ENCODE assay signal across 7 mouse cellular contexts in the genomic region with DNA sequence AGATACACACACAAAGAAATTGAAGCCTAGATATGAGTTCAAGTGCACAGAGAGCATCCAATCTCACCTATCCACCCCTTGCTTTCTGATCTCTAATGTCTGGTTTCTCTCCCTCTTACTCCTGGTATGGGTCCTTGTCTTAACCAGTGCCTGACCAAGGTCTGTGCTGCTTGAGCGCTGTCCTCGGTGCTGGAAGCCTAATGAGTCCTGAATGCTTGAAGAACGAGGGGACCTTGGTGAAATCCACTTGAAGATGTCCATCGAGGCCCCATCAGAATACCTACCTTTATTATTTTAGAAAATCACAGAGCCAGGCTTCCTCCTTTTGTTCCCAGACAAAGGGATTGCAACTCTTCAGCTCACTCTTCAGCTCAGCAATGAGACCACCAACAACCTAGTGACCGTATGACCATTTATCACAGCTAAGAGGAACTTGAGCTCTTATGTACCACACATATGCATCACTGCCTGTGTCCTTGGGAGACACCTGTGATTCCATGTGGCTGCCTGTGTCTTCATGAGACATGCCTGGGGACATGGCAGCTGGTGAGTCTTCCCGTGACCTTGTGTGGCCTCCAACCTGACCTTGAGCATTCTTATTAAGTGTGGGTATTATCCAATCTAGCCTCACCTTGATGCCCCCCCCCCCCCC. TPM values are rescaled to one million over a fixed set of nuclear protein-coding genes. Genes with fewer than 3 reads are reported as not detected.
DNase-seq lines count a peak whose midpoint lies in the region; ATAC-seq lines count a peak whose summit lies in the region.

No protein-coding gene starts in this region.

- H3K27me3 ChIP-seq in hindbrain, embryonic 12.5 days, result no peaks in the 10 kb centered on the region
- no peaks in the 10 kb centered on the region for H3K27me3 ChIP-seq in midbrain, embryonic 14.5 days (ENCODE audit: control insufficient read depth, insufficient read depth, low read length)

- H3K4me1 ChIP-seq in hindbrain, embryonic 12.5 days, result peaks cover 19% of the 10 kb centered on the region
- H3K4me1 ChIP-seq in midbrain, embryonic 14.5 days (ENCODE audit: control insufficient read depth, insufficient read depth, low read length), result peaks cover 32% of the 10 kb centered on the region

- H3K27ac ChIP-seq in hindbrain, embryonic 12.5 days, result peak overlapping the region; percentile 89
- peak overlapping the region; percentile 93 for H3K27ac ChIP-seq in midbrain, embryonic 14.5 days (replicated peaks; ENCODE audit: low read depth, low read length)

- peak; percentile 43 for DNase-seq in lung, postnatal 10 days
- DNase-seq in lung, postnatal 25 days (ENCODE audit: low spot score), result no peak
- peak; percentile 77 for DNase-seq in embryo, embryonic 10.5 days (ENCODE audit: low spot score)
- DNase-seq in midbrain, embryonic 14.5 days, result peak; percentile 57
- no peak for DNase-seq in left cerebral cortex, adult 11 months (ENCODE audit: low spot score)
- DNase-seq in urinary bladder, postnatal 10 days (ENCODE audit: low spot score), result no peak

- 20% methylated on average over 6 of the region's 6 CpGs for WGBS in hindbrain, embryonic 12.5 days
- 19% methylated on average over 6 of the region's 6 CpGs for WGBS in midbrain, embryonic 14.5 days

- ATAC-seq in hindbrain, embryonic 12.5 days (ENCODE audit: low FRiP score), result peak; percentile 43; the same call in 1 of the 2 replicates
- ATAC-seq in midbrain, embryonic 14.5 days (ENCODE audit: low FRiP score, low TSS enrichment), result peak; percentile 18; the same call in 1 of the 2 replicates

- peak overlapping the region; percentile 70 for H3K4me3 ChIP-seq in hindbrain, embryonic 12.5 days
- H3K4me3 ChIP-seq in midbrain, embryonic 14.5 days (replicated peaks; ENCODE audit: low read depth, low read length), result peak overlapping the region; percentile 66

- peak overlapping the region; percentile 81 for H3K9ac ChIP-seq in hindbrain, embryonic 12.5 days
- H3K9ac ChIP-seq in midbrain, embryonic 14.5 days (replicated peaks; ENCODE audit: low read length), result peak overlapping the region; percentile 89

- H3K36me3 ChIP-seq in hindbrain, embryonic 12.5 days, result no peaks in the 10 kb centered on the region
- no peaks in the 10 kb centered on the region for H3K36me3 ChIP-seq in midbrain, embryonic 14.5 days (ENCODE audit: control insufficient read depth, insufficient read depth, low read length)

- peak overlapping the region; percentile 73 for H3K4me2 ChIP-seq in hindbrain, embryonic 12.5 days (replicated peaks)
- H3K4me2 ChIP-seq in midbrain, embryonic 14.5 days (ENCODE audit: low read length), result peak overlapping the region; percentile 85

- H3K9me3 ChIP-seq in hindbrain, embryonic 12.5 days (replicated peaks), result peaks cover 5% of the 10 kb centered on the region; the same call in 1 of the 2 replicates
- H3K9me3 ChIP-seq in midbrain, embryonic 14.5 days (ENCODE audit: control insufficient read depth, low read length), result no peaks in the 10 kb centered on the region

RNA-seq across cellular contexts. Expression of gene Acsl6, which starts 0.4 kb away (rescaled TPM):
- 23.4 and 30.0 TPM in 2 replicates for polyA plus RNA-seq in hindbrain, embryonic 12.5 days (2016; fragmentation: Nextera tagmentation; extraction: Ambion mirVana)
- 38.4 and 40.9 TPM in 2 replicates for polyA plus RNA-seq in midbrain, embryonic 14.5 days (2014; fragmentation: Nextera tagmentation; extraction: Ambion mirVana)

RNA-seq across cellular contexts. Expression of gene Il3, which starts 36.1 kb away (rescaled TPM):
- polyA plus RNA-seq in hindbrain, embryonic 12.5 days (2016; fragmentation: Nextera tagmentation; extraction: Ambion mirVana), result not detected in 2 replicates
- polyA plus RNA-seq in midbrain, embryonic 14.5 days (2014; fragmentation: Nextera tagmentation; extraction: Ambion mirVana), result not detected in 2 replicates

RNA-seq across cellular contexts. Expression of gene Csf2, which starts 53.7 kb away (rescaled TPM):
- not detected in 2 replicates for polyA plus RNA-seq in hindbrain, embryonic 12.5 days (2016; fragmentation: Nextera tagmentation; extraction: Ambion mirVana)
- not detected in 2 replicates for polyA plus RNA-seq in midbrain, embryonic 14.5 days (2014; fragmentation: Nextera tagmentation; extraction: Ambion mirVana)

Comparison
In these comparisons a context has a peak if more than half of its experiments do, and no peak if none do; other contexts are left out.
1. DNase-seq: peak in lung, postnatal 10 days (single experiment), embryo, embryonic 10.5 days (single experiment) and midbrain, embryonic 14.5 days (single experiment); none in lung, postnatal 25 days (single experiment), left cerebral cortex, adult 11 months (single experiment) and urinary bladder, postnatal 10 days (single experiment).